Mouse (Mus musculus): ENCODE measurements at regions not wholly inside any gene's neighbourhood (a gene's known extent, or its start where the extent isn't known, plus 50 kb on each side); places are given as distances from the start of the nearest gene placed in this dataset.

DNA sequence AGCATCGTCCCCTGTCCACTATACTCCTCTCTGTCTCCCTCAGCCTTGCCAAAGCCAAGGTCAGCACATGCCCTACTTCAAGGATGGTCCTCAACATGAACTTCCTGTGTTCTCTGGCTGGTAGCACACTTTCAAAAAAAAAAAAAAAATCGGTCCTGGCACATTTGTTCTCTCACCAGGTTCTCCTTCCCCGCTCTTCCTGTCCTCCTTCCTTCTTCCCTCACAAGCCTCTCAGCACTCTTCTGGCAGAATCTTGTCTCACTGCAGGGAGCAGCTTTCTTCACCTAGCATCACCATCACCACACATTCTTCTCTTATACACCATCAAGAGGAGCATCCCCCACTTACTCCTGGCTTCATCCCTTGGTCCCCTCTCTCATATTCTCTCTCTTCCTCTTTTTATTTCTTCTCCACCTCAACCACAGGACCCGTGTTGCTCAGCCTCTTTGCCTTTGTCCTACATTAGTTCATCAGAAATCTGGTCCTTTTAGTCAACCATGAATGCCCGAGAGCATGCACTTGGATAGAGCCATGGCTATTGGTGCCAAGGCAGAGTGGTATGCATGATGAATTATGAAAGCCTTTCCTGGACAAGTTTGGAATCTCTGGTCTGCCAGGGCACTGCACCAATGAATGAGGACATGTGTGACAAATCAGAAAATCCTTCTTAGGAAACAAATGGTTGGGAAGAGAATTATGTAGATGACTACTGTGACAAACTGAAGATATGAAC lies 230.8 kb downstream of the Btg1 start:
- peak; percentile 45 for DNase-seq (ENCODE audit: extremely low read depth, low read depth, low spot score)

DNA sequence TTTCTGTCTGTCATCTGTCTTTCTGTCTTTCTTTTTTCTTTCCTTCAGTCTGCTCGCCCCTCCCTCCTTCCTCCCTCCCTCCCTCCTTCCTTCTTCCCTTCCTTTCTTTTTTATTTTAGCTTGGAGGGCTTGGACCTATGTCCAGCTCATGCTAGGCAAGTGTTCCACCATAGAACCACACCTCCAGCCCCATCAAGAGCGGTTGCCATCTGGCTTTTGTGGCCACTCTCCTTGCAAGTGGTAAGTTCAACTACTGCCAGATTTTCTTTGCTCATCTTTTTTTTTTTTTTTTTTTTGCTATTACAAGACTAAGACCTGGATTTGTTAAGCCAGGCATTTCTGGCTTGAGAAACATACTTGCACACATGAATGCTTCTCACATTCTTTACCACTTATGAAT lies 231.7 kb downstream of the Btg1 start:
- DNase-seq (ENCODE audit: extremely low read depth, low read depth, low spot score): no peak

DNA sequence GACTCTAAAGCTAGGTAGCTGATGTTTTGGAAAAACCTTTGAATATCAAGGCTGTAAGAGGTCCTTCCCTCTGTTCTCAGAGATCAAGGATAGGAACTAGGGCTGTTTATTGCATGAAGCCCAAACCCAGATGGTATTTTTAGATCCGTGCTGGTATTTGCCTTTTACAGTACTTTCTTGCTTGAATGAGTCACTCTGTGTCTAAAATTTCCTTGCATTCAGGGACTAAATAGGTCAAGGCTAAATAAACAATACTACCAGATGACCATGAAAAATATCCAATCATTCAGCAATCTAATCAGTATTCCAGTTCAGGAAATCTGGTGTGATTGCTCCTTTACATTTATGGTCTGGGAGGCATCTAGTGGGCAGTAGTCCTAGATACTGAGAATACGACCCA lies 243.6 kb downstream of the Btg1 start:
- no peak for DNase-seq (ENCODE audit: extremely low read depth, low read depth, low spot score)

DNA sequence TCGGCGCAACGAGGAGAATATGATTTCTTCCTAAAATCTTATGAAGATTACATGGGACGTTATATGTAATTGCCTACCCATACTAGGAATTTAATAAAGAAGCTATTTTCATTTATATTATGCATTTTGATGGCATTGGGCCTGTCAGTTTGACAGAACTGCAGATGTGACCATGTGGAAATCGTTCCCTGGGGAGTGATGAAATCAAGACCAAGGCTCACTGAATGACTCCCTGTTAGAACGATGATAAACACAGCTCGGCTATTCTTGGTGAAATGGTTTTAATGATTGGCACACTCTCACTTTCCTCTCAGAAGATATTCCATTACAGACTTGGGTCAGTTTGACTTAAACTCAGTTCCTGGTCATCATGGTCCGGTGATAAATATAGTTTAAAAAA lies 246.4 kb downstream of the Btg1 start:
- no peak for DNase-seq (ENCODE audit: extremely low read depth, low read depth, low spot score)

DNA sequence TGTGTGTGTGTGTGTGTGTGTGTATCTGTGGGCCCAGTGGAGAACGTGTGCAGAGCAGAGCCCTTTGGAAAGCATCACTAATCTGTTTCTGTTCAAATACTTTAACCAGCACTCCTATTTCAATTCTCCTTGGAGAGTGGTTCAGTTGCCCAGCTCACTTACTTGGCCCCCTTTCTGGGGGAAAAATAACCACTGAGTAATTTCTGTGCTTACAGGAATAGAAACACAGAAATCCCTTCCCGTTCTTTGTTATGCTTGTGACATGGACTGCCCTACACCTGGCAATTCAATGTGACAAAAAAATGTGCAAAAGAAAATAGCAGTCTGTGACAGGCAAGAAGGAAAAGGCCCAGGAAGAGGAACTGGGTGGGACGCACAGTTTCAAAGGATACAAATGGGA lies 249.7 kb downstream of the Btg1 start:
- no peak for DNase-seq (ENCODE audit: extremely low read depth, low read depth, low spot score)

DNA sequence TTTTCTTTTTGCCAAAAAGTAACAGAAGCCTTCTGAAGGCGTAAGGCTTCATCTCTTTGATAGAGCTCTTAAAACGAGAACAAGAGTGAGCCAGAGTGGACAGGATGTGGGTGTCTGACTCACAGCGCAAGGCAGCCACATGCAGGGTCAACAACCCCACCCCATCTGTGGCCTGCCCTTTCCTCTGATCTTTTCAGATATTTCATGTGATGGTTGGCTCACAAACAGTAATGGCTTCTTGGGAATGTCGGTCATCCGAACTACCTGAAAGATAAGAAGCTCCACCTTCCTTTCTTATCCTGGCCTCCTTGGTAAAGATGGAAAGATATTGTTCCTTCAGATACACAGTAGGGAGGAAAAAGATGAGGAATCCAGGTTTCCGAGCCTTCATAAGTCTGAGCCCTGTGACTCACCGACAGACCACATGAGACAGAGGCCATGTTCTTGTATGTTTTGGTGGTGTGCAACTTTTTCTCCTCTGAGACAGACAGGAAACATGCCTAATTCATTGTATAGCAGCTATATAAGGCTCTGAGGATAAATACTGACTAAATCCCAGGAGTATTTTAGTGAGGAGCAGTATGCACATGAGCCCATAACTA lies 254.9 kb downstream of the Btg1 start:
- DNase-seq (ENCODE audit: extremely low read depth, low read depth, low spot score): no peak

DNA sequence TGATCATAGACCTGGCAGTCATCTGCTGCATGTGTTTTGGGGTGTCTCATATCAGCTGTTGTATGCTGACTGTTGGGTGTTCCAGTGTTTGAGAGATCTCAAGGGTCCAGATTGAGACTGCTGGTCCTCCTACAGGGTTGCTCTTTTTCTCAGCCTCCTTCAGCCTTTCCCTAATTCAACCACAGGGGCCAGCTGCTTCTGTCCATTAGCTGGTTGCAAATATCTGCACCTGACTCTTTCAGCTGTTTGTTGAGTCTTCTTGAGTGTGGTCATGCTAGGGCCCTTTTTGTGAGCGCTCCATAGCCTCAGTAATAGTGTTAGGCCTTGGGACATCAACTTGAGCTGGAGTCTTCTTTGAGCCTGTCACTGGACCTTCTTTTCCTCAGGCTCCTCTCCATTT lies 257.8 kb downstream of the Btg1 start:
- no peak for DNase-seq (ENCODE audit: extremely low read depth, low read depth, low spot score)

DNA sequence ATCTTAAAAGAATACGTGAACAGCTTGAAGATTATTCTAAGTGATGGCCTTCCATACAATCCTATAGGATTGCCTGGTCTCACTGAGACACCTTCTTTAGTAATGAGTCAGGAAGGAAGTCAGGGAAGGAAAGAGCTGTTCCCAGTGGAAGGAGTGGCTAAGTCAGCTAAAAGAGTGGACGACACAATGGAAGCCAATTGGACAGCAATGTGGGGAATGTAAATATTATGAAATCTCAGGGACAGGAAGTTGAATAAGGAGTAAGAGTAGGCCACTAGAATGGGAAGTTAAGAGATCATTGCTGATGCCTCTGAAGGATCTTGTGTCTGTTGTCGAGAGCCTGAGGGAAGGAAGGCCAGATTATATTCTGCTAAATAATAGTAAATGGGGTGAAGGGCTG lies 258.9 kb downstream of the Btg1 start:
- no peak for DNase-seq (ENCODE audit: extremely low read depth, low read depth, low spot score)

DNA sequence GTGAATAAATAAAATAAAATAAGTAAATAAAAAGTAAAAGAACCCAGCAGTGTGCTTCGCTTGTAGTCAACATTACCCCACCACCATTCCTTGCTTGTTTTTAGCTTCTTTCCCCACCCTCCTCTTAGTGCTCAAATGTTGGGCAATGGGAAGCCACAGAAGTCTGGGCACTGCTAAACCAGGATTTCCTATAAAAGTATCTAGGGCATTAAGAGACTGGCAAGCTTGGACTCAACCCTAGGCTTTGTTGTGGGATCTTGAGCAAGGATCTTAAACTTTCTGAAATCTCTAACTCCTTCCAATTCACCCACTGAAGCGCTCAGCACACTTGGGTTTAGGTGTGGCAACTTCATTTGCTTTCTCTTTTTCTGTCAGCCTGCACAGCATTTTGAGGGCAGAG lies 262.6 kb downstream of the Btg1 start:
- DNase-seq (ENCODE audit: extremely low read depth, low read depth, low spot score): peak; percentile 63

DNA sequence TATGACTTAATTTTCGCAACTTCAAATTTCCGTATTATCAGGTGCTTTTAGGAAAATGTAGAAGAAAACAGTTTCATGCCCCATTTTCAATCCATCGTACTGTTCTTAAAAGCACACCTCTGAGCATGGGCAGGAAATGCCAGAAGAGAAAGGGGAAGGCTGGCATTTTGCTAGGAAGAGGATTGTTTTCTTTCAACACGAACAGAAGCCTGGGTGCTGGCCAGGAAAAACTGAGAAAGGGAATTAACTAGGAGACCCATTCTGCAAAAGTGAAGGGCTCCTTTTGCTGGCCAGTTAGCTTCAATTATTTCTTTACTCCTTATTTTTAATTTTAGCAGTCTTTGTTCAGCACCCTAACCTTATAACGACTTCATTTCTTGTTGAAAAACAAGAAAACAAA lies 264.0 kb downstream of the Btg1 start:
- no peak for DNase-seq (ENCODE audit: extremely low read depth, low read depth, low spot score)

DNA sequence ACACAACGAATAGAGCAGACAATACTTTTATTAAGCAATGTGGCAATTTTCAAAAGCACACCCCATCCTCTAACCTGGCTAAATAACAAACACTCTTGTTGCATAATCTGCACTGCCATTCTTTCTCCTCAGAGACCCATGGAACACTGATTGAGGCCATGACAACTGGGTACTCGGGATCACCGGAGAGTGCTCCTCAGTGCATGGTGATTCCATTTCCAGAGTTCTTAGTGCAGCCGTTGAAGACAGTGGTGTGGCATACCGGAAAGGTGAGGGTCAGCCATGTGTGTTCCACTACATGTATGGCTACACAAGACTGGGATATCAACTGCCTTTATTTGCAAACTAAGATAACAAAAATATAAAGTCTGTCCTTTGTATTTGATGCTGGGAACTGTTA lies 264.4 kb downstream of the Btg1 start:
- no peak for DNase-seq (ENCODE audit: extremely low read depth, low read depth, low spot score)

DNA sequence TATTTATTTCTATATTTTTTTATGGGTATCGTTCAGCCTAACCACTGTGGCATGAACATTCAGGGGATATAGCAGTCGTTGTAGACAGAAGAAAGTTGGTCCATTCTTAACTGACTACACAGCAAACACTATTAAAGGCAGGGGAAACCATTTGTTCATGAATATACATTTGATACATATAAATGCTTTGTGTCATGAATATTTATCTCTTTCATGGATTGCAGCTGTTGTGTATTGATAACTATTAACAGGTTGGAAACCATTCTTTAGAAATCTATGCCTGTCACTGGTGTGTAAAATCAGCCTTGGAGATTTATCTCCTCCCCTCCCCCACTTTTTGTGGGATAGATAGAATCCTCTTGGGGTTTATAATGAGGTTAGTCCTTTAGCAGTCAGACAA lies 264.9 kb downstream of the Btg1 start:
- DNase-seq (ENCODE audit: extremely low read depth, low read depth, low spot score): no peak

DNA sequence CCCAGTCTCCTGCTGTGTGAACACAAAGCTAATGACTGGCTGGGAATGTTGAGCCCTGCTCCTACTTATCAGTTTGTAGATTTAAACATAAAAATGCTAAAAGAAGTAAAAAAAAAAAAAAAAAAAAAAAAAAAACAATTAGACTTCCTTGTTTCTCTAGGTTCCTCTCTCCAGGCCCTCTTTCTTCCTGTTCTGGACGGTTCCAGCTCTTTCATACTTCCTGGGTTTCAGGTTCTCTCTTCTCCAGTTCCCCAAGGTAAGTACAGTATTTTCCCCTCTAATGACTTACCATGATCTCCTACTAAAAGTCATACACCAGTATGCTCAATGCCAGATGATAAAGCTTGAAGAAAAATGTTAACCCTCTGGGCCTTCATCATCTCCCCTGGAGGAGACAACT lies 284.3 kb downstream of the Btg1 start:
- no peak for DNase-seq (ENCODE audit: extremely low read depth, low read depth, low spot score)

DNA sequence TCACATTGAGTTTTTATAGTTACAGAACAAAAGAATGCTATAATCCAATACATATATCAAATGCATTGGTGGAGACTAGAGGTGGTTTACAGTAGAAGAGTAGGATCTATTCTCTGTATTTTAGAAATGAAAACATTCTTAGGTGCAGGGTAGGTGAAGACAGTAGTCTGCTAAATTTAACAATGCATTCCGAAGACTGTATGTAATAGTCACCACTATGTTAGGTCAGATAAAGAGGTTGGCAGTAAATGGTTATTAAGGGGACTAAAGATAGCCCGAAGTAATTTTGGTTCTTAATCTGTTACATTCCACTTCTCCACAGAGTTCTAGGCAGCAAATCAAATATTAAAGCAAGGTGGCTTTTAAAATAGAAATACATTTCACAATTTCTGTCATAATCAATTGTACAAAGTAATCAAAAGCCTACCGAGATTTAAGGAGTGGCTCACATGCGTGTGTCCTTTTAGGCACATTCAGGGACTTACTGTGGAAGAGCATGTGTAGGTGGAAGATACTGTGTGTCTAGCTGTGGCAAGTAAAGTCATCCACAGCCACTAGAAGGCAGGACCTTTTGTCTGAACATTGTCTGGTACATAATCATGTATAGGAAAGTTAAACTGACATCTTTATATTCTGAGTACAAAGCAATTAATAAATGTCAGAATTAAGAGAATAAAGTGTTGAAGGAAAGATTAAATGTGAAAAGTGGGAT lies 288.4 kb downstream of the Btg1 start:
- DNase-seq (ENCODE audit: extremely low read depth, low read depth, low spot score): peak; percentile 21

DNA sequence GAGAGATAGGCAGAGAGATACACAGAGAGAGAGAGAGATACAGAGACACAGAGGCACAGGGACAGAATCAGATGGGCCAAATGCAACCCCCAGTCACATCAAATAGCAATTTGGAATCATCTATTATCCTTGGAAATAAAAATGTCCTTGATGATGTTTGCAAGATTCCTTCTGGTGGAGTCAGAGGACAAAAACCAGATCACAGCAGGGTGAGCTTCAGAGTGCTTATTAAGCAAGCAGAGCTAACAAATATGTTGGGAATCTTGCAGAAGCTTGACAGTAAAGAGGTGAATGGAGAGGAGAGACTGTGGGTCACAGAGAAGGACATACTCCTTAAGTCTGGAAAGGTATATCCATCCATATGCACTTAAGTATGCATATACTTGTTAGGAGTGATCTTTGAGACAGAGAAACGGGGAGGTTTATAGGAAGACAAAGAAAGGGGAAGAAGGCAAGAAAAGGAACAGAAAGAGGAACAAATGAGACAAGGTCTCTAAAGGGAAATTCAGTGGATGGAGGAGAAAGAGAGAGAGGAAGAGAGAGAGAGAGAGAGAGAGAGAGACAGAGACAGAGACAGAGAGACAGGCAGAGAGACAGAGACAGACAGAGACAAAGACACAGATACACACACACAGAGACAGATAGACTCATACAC lies 293.0 kb downstream of the Btg1 start:
- no peak for DNase-seq (ENCODE audit: extremely low read depth, low read depth, low spot score)

DNA sequence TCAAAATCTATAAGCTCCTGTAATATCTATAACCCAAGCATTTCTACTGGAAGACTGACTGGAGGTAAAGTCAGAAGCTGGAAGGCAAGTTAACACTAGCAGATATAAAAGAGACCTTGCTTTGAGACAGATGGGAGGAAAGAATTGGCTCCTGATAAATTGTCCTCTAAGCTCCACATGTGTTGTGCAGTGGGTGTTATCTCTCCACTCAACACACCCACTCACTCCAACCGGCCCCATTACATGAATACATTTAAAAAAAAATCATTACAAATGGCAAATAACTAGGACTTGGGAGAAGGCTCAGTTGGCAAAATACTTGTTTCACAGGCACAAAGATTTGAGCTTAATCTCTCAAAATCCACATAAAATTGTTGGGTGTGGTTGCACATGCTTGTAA lies 304.4 kb downstream of the Btg1 start:
- DNase-seq (ENCODE audit: extremely low read depth, low read depth, low spot score): no peak

DNA sequence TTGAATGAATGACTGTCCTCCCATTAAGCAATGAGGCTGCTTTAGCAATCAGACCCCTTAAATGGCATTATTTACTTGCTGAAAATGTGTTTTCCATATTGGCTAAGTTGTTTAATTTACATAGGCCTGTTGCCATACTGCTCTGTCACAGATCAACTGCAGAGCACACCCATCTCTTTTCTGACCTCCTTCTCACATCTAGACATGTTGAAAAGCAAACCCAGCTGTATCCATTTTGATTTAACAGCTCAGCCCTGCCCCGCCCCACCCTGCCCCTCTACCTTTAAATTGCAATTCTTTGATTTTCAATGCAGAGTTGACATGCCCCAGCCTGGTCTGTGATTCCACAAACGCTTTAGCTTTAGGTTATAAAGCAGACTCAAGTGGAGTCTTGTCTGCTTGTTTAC lies 307.5 kb downstream of the Btg1 start:
- DNase-seq (ENCODE audit: extremely low read depth, low read depth, low spot score): no peak

DNA sequence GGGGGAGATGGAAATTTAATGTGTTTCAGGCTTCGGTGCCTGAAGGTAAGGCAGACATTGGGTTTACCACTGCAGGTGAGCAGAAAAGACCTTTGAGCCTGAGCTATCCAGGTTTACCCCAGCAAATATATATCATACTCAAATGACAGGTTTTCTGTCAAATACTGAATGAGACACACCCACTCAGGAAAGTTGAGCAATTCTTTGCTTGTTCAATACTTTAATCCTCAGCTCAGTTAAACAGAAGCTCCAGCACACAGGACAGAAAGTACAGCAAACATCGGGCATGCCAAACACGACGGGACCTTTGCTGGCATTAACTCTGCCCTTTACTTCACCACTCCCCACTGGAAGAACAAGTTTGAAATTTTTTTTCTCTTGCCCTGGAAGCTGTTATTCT lies 307.9 kb downstream of the Btg1 start:
- DNase-seq (ENCODE audit: extremely low read depth, low read depth, low spot score): peak; percentile 99

DNA sequence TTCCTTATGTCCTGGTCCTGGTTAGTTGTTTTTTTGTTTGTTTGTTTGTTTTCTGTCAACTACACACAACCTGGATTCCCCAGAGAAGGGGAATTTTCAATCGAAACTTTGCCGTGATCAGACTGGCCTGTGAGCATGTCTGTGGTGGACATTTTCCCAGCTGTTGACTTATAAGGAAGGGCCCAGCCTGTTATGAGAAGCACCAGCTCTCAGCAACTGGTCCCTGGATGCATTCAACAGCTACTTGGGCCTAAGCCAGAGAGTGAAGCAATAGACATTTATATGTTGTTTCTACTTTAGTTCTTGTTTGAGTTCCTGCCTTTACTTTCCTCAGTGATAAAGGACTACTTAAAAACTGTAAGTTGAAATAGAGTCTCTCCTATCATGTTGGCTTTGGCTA lies 309.0 kb downstream of the Btg1 start:
- peak; percentile 23 for DNase-seq (ENCODE audit: extremely low read depth, low read depth, low spot score)

DNA sequence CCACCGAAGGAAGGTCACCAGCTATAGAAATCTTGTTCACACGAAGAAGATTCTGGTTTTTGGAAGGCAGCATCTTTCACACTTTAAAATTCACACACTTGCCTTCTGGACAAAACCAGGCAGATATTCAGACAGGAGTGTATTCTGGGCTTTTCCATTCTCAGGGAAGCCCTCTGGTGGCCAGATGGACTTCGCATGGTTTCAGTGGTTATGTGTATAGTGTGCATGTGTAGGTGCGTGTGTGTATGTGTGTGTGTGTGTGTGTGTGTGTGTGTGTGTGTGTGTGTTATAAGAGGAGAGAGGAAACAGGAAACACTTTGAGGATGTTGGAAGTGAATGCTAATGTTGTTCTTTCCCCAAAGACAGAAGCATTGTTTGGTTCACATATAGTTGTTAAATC lies 317.9 kb downstream of the Btg1 start:
- DNase-seq (ENCODE audit: extremely low read depth, low read depth, low spot score): no peak

DNA sequence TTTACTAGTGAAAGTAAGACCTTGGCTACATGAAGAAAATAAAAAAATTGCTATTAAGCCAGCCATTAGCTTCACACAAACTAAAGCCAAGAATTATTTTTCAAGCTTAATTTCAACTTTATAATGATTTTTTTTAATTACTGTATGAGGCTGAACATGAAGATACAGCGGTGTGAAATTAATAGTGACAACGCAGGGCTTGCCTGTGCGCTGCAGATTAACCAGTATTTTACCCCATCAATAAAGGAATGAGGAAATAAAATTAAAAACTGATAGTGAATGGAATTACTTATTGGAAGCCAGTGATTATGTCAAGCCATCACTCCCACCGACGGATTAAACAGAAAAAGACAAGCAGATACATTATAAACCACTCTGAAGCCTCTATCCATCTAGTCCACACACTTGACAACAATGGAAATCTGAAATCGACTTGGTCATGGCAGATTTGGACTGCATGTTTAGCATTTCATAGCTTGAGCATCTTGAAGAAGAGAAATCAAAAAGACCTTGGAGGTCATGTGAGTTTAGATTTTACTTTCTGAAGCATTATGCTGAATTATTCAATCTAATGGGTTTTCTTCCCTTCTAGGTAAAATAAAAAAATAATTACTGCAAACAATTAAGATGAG lies 324.2 kb downstream of the Btg1 start:
- no peak for DNase-seq (ENCODE audit: extremely low read depth, low read depth, low spot score)
